Mouse (Mus musculus) lung, postnatal 0 days (tissue): ENCODE results near the gene Chtf18.

Source experiments
- CTCF ChIP-seq: IDR thresholded peaks from 2 replicates; pipeline ENCODE4 v1.5.1; 2016; ENCODE audit warnings: antibody characterized with exemption, mild to moderate bottlenecking
- EP300 ChIP-seq: IDR thresholded peaks from 2 replicates; pipeline ENCODE4 v1.6.1; 2016; ENCODE audit warnings: antibody characterized with exemption, mild to moderate bottlenecking, control low read depth

DNA sequence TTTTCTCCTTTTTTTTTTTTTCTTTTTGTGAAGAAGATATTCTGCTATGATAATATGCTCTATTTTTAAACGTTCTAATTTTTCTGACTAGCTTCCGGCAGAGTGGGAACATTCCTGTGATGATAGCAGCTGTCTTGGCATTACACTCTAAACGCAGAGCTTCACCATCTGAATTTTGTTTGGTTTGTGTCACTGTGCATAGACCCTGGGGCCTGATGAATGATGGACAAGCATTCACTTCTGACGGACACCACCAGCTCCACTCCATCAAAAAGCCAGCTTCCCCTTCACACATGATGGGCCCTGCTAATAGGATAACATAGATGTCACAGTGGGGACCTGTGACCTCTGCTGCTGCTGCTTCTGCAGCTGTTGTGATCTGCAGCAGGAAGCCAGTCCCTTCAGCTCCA, 34.3 kb upstream of the Chtf18 start:
- no peak for TF ChIP-seq EP300
- no peak for TF ChIP-seq CTCF
